Mouse (Mus musculus): Measurements from ENCODE around the gene Magi2. TPM values are rescaled to one million over a fixed set of nuclear protein-coding genes. Genes with fewer than 3 reads are reported as not detected.
A peak's percentile ranks its signal among the peaks of the same experiment; 100 is the strongest.
"Not testable (repeated sequence)": the region's sequence is repeated elsewhere in the genome, so short reads cannot be mapped to it uniquely, and the experiment has no call there.

Gene Magi2
- polyA plus RNA-seq, 1 experiment from 2014 or later = 22.7 TPM

DNA sequence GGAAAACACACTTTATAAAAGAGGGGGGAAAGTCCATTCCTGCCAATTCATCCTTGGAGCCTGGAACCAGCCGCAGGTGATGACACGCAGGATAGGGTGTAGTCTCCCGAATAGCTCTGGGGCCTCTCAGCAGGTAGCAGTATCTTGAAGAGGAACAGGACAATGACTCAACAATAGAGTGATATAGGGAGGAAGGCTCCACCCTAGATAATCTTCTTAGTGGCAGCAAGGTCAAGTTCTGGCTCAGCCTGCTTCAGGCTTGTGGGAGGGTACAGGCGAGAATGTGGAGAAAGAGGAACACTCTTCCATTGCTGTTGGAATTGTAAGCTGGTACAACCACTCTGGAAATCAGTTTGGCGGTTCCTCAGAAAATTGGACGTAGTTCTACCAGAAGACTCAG is 1484.0 kb downstream of the Magi2 start:
- H3K27ac ChIP-seq (ENCODE audit: low read depth, low read length); H3K9me3 ChIP-seq (ENCODE audit: control insufficient read depth, low read length); H3K27me3 ChIP-seq (replicated peaks; ENCODE audit: control insufficient read depth, insufficient read depth, low read length); H3K9ac ChIP-seq (ENCODE audit: low read depth, low read length); H3K4me3 ChIP-seq (ENCODE audit: low read length); H3K36me3 ChIP-seq (ENCODE audit: control insufficient read depth, insufficient read depth, low read length); H3K4me2 ChIP-seq (ENCODE audit: low read length); ATAC-seq; H3K4me1 ChIP-seq (ENCODE audit: control insufficient read depth, insufficient read depth, low read depth, low read length): not testable (repeated sequence)
- WGBS = 91% methylated on average over 6 of the region's 6 CpGs

DNA sequence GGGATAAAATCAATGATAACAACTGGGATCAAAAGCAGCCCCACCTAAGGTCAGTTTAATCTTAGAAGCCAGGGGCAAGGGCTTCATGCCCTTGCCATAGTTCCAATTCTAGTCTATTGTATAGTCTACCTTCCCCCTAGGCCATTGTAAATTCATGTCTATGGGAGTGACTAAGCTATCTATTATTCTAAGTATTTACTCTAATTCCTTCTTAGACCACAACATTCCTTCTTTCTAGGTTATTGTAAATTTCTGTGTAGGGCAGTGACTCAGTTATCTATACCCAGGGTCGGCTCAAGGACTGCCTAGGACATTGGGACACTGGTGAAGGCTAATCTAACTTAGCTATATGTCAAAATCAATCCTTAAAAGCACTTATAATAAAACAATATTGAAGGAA is 1487.8 kb downstream of the Magi2 start:
- not testable (repeated sequence) for ATAC-seq; H3K4me2 ChIP-seq (ENCODE audit: low read length); H3K9ac ChIP-seq (ENCODE audit: low read depth, low read length); H3K4me1 ChIP-seq (ENCODE audit: control insufficient read depth, insufficient read depth, low read depth, low read length); H3K9me3 ChIP-seq (ENCODE audit: control insufficient read depth, low read length); H3K36me3 ChIP-seq (ENCODE audit: control insufficient read depth, insufficient read depth, low read length); H3K27ac ChIP-seq (ENCODE audit: low read depth, low read length); H3K4me3 ChIP-seq (ENCODE audit: low read length); H3K27me3 ChIP-seq (replicated peaks; ENCODE audit: control insufficient read depth, insufficient read depth, low read length)
- WGBS = 96% methylated on average over 1 of the region's 1 CpGs

DNA sequence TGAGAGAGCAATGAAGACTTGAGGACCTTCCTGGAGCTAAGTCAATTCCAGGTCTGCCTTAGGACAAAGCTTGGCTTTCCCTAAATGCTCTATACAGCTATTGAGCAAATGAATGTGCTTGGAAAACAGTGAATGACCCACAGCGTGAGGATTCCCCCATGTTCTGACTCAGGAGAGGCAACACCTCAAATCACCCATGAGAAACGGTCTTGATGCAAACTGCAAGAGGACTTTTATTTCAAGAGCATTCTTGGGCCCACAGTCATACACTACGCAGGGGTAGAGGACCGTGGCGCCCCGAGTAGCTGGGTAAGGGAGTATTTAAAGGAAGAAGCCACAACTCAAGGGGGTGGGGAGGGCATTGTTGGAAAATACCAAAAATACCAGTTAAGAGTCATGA is 1489.1 kb downstream of the Magi2 start:
- H3K27ac ChIP-seq (ENCODE audit: low read depth, low read length); H3K27me3 ChIP-seq (replicated peaks; ENCODE audit: control insufficient read depth, insufficient read depth, low read length); ATAC-seq; H3K4me1 ChIP-seq (ENCODE audit: control insufficient read depth, insufficient read depth, low read depth, low read length); H3K4me3 ChIP-seq (ENCODE audit: low read length); H3K9me3 ChIP-seq (ENCODE audit: control insufficient read depth, low read length); H3K4me2 ChIP-seq (ENCODE audit: low read length); H3K9ac ChIP-seq (ENCODE audit: low read depth, low read length); H3K36me3 ChIP-seq (ENCODE audit: control insufficient read depth, insufficient read depth, low read length): not testable (repeated sequence)
- 95% methylated on average over 6 of the region's 6 CpGs for WGBS

DNA sequence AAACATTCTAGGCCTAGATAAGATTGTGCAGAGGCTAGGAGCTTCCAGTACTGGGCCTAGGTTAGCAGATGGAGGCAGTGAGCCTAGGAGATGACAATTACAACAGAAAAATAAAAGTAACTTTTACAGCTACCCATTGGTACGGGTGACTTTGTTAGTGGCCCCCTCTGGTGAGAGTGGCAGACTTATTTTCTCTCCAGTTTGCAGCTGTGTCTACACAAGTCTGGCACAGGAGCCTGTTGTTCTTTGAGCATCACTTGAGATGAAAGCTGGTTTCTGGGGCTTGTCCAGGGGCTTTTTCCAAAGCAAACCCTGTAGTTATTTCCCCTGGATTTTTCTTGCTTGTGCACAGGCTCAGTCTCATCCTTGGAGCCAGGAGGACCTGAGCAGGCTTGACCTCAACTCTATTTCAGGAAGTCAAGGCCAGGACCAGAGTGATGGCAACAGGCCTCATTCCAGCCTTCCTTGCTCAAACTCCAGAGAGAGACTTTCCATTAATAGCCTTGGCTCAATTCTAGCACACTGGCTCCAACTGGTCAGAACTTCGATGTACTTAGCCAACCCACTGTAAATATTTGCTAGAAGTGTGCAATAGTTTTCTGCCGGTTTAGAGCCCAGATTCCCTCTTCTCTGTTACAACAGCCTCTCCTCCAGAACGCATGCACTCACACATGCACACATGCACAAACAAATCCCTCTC is 1493.5 kb downstream of the Magi2 start:
- no peak overlapping the region for H3K4me2 ChIP-seq (ENCODE audit: low read length)
- 78% methylated on average over 4 of the region's 4 CpGs for WGBS
- ATAC-seq = peak; percentile 17; the same call in 1 of the 2 replicates
- H3K4me3 ChIP-seq (ENCODE audit: low read length) = no peak overlapping the region
- no peaks in the 10 kb centered on the region for H3K9me3 ChIP-seq (ENCODE audit: control insufficient read depth, low read length)
- no peaks in the 10 kb centered on the region for H3K36me3 ChIP-seq (ENCODE audit: control insufficient read depth, insufficient read depth, low read length)
- no peaks in the 10 kb centered on the region for H3K4me1 ChIP-seq (ENCODE audit: control insufficient read depth, insufficient read depth, low read depth, low read length)
- H3K9ac ChIP-seq (ENCODE audit: low read depth, low read length) = no peak overlapping the region
- no peak overlapping the region for H3K27ac ChIP-seq (ENCODE audit: low read depth, low read length)
- no peaks in the 10 kb centered on the region for H3K27me3 ChIP-seq (replicated peaks; ENCODE audit: control insufficient read depth, insufficient read depth, low read length)

DNA sequence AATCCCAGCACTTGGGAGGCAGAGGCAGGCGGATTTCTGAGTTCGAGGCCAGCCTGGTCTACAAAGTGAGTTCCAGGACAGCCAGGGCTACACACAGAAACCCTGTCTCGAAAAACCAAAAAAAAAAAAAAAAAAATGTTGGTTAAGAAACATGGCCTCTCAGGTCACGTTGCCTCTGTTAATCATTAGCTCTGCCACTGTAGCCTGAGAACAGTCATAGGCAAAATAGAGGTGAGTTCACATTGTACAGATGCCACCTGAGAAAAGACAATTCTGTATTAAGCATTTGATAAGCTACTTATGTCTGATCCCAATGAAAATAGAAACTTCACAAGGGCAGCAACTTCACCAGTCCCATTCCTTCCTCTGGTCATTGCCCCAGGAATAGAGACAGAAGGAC is 1496.4 kb downstream of the Magi2 start:
- H3K36me3 ChIP-seq (ENCODE audit: control insufficient read depth, insufficient read depth, low read length); H3K4me2 ChIP-seq (ENCODE audit: low read length); ATAC-seq; H3K9me3 ChIP-seq (ENCODE audit: control insufficient read depth, low read length); H3K27ac ChIP-seq (ENCODE audit: low read depth, low read length); H3K4me3 ChIP-seq (ENCODE audit: low read length); H3K4me1 ChIP-seq (ENCODE audit: control insufficient read depth, insufficient read depth, low read depth, low read length); H3K27me3 ChIP-seq (replicated peaks; ENCODE audit: control insufficient read depth, insufficient read depth, low read length); H3K9ac ChIP-seq (ENCODE audit: low read depth, low read length): not testable (repeated sequence)
- 83% methylated on average over 4 of the region's 4 CpGs for WGBS

DNA sequence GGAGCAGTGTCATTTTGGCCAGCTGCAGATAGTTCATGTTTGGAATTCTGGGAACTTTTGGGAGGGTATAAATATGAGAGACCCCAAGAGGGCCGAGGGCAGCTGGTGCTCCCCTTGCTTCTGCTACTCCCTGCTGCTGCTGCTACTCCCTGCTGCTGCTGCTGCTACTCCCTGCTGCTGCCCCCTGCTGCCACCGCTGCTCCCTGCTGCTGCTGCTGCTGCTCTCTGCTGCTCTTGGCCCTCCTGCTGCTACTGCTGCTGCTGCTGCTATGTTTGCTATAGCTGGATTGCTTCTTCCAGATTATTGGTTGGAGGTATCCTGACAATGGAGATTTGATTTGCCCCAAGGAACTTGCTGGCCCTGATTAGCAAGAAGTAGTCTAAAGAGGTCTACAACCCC is 1512.0 kb downstream of the Magi2 start:
- Histone ChIP-seq H3K9me3 (ENCODE audit: control insufficient read depth, low read length) (no peaks in the 10 kb centered on the region), H3K9ac (ENCODE audit: low read depth, low read length) (no peak overlapping the region), H3K27ac (ENCODE audit: low read depth, low read length) (no peak overlapping the region), H3K27me3 (replicated peaks; ENCODE audit: control insufficient read depth, insufficient read depth, low read length) (no peaks in the 10 kb centered on the region), H3K4me2 (ENCODE audit: low read length) (no peak overlapping the region), H3K36me3 (ENCODE audit: control insufficient read depth, insufficient read depth, low read length) (no peaks in the 10 kb centered on the region), H3K4me3 (ENCODE audit: low read length) (no peak overlapping the region), H3K4me1 (ENCODE audit: control insufficient read depth, insufficient read depth, low read depth, low read length) (no peaks in the 10 kb centered on the region; the same call in 1 of the 2 replicates)
- 51% methylated on average over 2 of the region's 2 CpGs for WGBS
- ATAC-seq = no peak

DNA sequence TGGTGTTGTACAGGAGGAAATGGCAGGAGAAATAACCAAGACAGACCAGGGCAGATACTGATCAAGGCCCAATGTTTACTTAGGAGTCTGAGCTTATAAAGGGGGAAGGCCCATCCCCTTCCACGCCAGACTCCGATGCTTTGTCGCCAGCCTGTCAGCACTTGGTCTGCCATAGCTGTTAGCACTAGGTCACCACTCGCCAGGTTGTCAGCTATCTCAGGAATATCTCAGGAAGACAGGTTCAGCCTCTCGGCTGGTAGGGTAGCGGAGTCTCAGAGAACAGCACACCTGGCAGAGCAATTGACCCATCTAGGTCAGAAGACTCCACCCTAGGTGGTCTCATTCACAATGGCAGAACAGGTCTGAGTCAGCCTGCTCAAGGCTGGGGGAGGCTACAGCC is 1514.4 kb downstream of the Magi2 start:
- no peak for ATAC-seq
- WGBS = 87% methylated on average over 6 of the region's 6 CpGs
- Histone ChIP-seq H3K4me2 (ENCODE audit: low read length) (no peak overlapping the region), H3K27ac (ENCODE audit: low read depth, low read length) (no peak overlapping the region), H3K4me1 (ENCODE audit: control insufficient read depth, insufficient read depth, low read depth, low read length) (no peaks in the 10 kb centered on the region; the same call in 1 of the 2 replicates), H3K9ac (ENCODE audit: low read depth, low read length) (no peak overlapping the region), H3K27me3 (replicated peaks; ENCODE audit: control insufficient read depth, insufficient read depth, low read length) (no peaks in the 10 kb centered on the region), H3K9me3 (ENCODE audit: control insufficient read depth, low read length) (no peaks in the 10 kb centered on the region), H3K4me3 (ENCODE audit: low read length) (no peak overlapping the region), H3K36me3 (ENCODE audit: control insufficient read depth, insufficient read depth, low read length) (no peaks in the 10 kb centered on the region)

DNA sequence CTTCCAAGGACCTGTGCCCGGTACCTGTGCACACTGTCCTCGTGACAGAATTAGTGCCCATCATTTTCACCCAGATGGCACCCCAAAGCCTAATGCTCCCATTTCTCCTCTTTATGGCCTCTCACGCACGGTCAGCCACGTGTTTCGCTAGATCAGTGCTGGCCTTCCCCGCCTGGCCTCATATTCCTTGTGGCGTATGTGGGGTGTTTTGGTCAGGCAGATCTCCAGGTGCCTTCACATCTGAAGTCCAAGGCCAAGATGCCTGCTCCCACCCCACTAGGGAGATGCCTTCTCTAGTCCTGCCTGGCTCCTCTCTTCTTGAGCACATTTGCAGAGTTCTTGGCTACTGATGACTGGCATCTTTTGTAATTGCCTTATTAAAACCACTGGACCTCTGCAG is 1515.1 kb downstream of the Magi2 start:
- H3K4me1 ChIP-seq (ENCODE audit: control insufficient read depth, insufficient read depth, low read depth, low read length) = no peaks in the 10 kb centered on the region; the same call in 1 of the 2 replicates
- H3K9me3 ChIP-seq (ENCODE audit: control insufficient read depth, low read length) = no peaks in the 10 kb centered on the region
- no peak overlapping the region for H3K9ac ChIP-seq (ENCODE audit: low read depth, low read length)
- H3K4me3 ChIP-seq (ENCODE audit: low read length) = no peak overlapping the region
- H3K4me2 ChIP-seq (ENCODE audit: low read length) = no peak overlapping the region
- no peak overlapping the region for H3K27ac ChIP-seq (ENCODE audit: low read depth, low read length)
- ATAC-seq = no peak
- 86% methylated on average over 8 of the region's 8 CpGs for WGBS
- H3K36me3 ChIP-seq (ENCODE audit: control insufficient read depth, insufficient read depth, low read length) = no peaks in the 10 kb centered on the region
- no peaks in the 10 kb centered on the region for H3K27me3 ChIP-seq (replicated peaks; ENCODE audit: control insufficient read depth, insufficient read depth, low read length)

DNA sequence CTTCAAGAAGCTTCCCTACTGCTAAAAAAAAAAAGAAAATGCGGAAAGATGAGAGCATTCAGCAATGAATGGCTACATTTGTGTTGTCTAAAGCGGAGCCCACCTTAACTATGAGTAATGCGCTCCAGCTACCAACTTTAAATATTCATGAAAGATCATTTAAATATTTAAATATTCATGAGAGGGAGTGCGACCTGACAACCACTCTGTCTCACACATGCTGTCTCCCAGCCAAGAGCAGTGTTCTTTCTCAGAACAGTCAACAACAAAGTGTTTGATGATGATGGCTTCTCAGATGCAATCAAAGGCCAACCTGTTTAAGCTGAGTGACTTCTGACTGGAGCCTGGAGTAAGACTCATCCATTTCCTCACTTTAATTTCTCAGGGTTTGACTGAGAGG is 1521.3 kb downstream of the Magi2 start:
- no peaks in the 10 kb centered on the region for H3K36me3 ChIP-seq (ENCODE audit: control insufficient read depth, insufficient read depth, low read length)
- no peak for ATAC-seq
- no peaks in the 10 kb centered on the region; the same call in 1 of the 2 replicates for H3K4me1 ChIP-seq (ENCODE audit: control insufficient read depth, insufficient read depth, low read depth, low read length)
- H3K9ac ChIP-seq (ENCODE audit: low read depth, low read length) = no peak overlapping the region
- no peaks in the 10 kb centered on the region for H3K27me3 ChIP-seq (replicated peaks; ENCODE audit: control insufficient read depth, insufficient read depth, low read length)
- no peaks in the 10 kb centered on the region for H3K9me3 ChIP-seq (ENCODE audit: control insufficient read depth, low read length)
- no peak overlapping the region for H3K27ac ChIP-seq (ENCODE audit: low read depth, low read length)
- H3K4me2 ChIP-seq (ENCODE audit: low read length) = no peak overlapping the region
- WGBS = 37% methylated on average over 4 of the region's 4 CpGs
- no peak overlapping the region for H3K4me3 ChIP-seq (ENCODE audit: low read length)

Measured in hindbrain, embryonic 16.5 days (tissue).